Mouse (Mus musculus) brain, embryonic 14.5 days (tissue): Measurements from ENCODE around the gene Lmod3. TPM values are rescaled to one million over a fixed set of nuclear protein-coding genes. Genes with fewer than 3 reads are reported as not detected.
A peak's percentile ranks its signal among the peaks of the same experiment; 100 is the strongest.

Experiments used
- DNase-seq: peaks from one replicate; pipeline ENCODE4 v3.0.0-alpha.2; 2011; ENCODE audit warnings: low read depth
- CTCF ChIP-seq: fragments of 200-500 bp; IDR thresholded peaks from 2 replicates; pipeline ENCODE4 v1.5.1; 2012; ENCODE audit warnings: inconsistent platforms, mild to moderate bottlenecking, moderate library complexity, borderline replicate concordance; ENCODE audit not compliant: insufficient read depth, insufficient read length; ENCODE audit errors: extremely low read depth
- POLR2A ChIP-seq: fragments of 200-500 bp; IDR thresholded peaks from 2 replicates; pipeline ENCODE4 v1.6.1; 2012; ENCODE audit warnings: mild to moderate bottlenecking, inconsistent platforms, borderline replicate concordance; ENCODE audit not compliant: poor library complexity, insufficient read depth, insufficient read length, severe bottlenecking; ENCODE audit errors: extremely low read depth
- polyA plus RNA-seq: library from polyadenylated mRNA; depleted of rRNA; stranded (reverse); fragments of >200 nt; gene quantifications from 2 replicates; pipeline ENCODE4 v1.2.3, GENCODE M21; 2012; rRNA removed

The Lmod3 gene
- polyA plus RNA-seq, result 0.05 and 0.09 TPM in 2 replicates

- no peak for DNase-seq
- TF ChIP-seq POLR2A (no peak), CTCF (no peak)
Measured at GRCm38 (mm10) chr6:97252711-97253221, at the start of gene Lmod3. TSS of gene Lmod3 (minus strand) at chr6:97252759.

- TF ChIP-seq CTCF (no peak), POLR2A (no peak)
Measured at GRCm38 (mm10) chr6:97302303-97302702, 49.7 kb upstream of the Lmod3 start.

GRCm38 (mm10) chr6:97300659-97301058 lies 48.1 kb upstream of the Lmod3 start:
- no peak for DNase-seq
- TF ChIP-seq POLR2A, result no peak
- no peak for TF ChIP-seq CTCF

More at GRCm38 (mm10) chr6:97302303-97302702, 49.7 kb upstream of the Lmod3 start:
- DNase-seq, result peak; percentile 57

- DNase-seq, result no peak
- no peak for TF ChIP-seq CTCF
- no peak for TF ChIP-seq POLR2A
Measured at GRCm38 (mm10) chr6:97300180-97300579, 47.6 kb upstream of the Lmod3 start.

- DNase-seq, result no peak
- TF ChIP-seq POLR2A, result no peak
Measured at GRCm38 (mm10) chr6:97297151-97297550, 44.6 kb upstream of the Lmod3 start.

GRCm38 (mm10) chr6:97295866-97296527 lies 43.4 kb upstream of the Lmod3 start:
- TF ChIP-seq CTCF (no peak), POLR2A (no peak)

GRCm38 (mm10) chr6:97295416-97295815 lies 42.9 kb upstream of the Lmod3 start:
- no peak for DNase-seq
- TF ChIP-seq POLR2A (no peak), CTCF (no peak)

More at GRCm38 (mm10) chr6:97295866-97296527, 43.4 kb upstream of the Lmod3 start:
- DNase-seq, result no peak

- no peak for DNase-seq
- TF ChIP-seq CTCF, result no peak
- TF ChIP-seq POLR2A, result no peak
Measured at GRCm38 (mm10) chr6:97293667-97294569, 41.4 kb upstream of the Lmod3 start.

- DNase-seq, result no peak
- TF ChIP-seq CTCF, result no peak
- no peak for TF ChIP-seq POLR2A
Measured at GRCm38 (mm10) chr6:97292894-97293293, 40.3 kb upstream of the Lmod3 start.

- no peak for DNase-seq
- TF ChIP-seq CTCF, result no peak
Measured at GRCm38 (mm10) chr6:97292096-97292495, 39.5 kb upstream of the Lmod3 start.

- peak; percentile 65 for DNase-seq
Measured at GRCm38 (mm10) chr6:97291159-97291908, 38.8 kb upstream of the Lmod3 start.

GRCm38 (mm10) chr6:97290687-97291086 lies 38.1 kb upstream of the Lmod3 start:
- DNase-seq, result peak; percentile 47

More at GRCm38 (mm10) chr6:97291159-97291908, 38.8 kb upstream of the Lmod3 start:
- TF ChIP-seq CTCF (no peak), POLR2A (no peak)

More at GRCm38 (mm10) chr6:97290687-97291086, 38.1 kb upstream of the Lmod3 start:
- TF ChIP-seq POLR2A (no peak), CTCF (no peak)
